Mouse (Mus musculus): Measurements from ENCODE around the gene Gm49393.

Gm49393 gene

DNA sequence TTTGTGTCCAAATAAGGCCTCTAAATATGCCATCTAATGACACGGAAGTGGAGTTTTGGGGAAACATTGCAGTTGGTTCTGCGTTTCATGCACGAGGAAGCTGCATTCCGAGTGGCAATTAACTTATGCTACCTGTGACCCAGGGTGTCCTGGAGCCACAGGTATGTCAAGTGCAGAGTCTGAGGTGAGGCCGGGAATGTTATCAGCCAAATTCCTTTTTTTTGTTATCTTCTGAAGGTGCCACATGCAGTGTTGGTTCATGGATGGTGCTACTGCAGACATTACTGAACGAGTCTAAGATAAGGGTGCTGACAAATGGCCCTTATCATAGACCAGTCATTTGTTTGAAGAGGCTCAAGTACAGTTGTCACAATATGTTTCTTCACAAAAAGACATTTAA is 122.6 kb downstream of the Gm49393 start:
- no peak for DNase-seq (ENCODE audit: inconsistent age in 2 of 2, low spot score in 1 of 2)

- no peak for DNase-seq (ENCODE audit: inconsistent age in 2 of 2, low spot score in 1 of 2)
Observed at GRCm38 (mm10) chr13:60809690-60810089, 125.7 kb downstream of the Gm49393 start.

All from adrenal gland, adult (tissue).